Mouse (Mus musculus): ENCODE measurements at regions not wholly inside any gene's neighbourhood (a gene's known extent, or its start where the extent isn't known, plus 50 kb on each side); places are given as distances from the start of the nearest gene placed in this dataset.

GRCm38 (mm10) chr2:110540140-110540539 is 57.0 kb upstream of the Slc5a12 start:
- Histone ChIP-seq H3K9ac (replicated peaks; ENCODE audit: low read length, poor library complexity, severe bottlenecking) (no peak overlapping the region), H3K4me2 (ENCODE audit: low read depth, low read length, poor library complexity, severe bottlenecking) (no peak overlapping the region), H3K27me3 (ENCODE audit: insufficient read depth, low read length) (no peaks in the 10 kb centered on the region), H3K4me3 (ENCODE audit: low read depth, low read length) (no peak overlapping the region), H3K9me3 (ENCODE audit: low read length) (no peaks in the 10 kb centered on the region), H3K4me1 (ENCODE audit: insufficient read depth, low read length) (no peaks in the 10 kb centered on the region), H3K27ac (ENCODE audit: low read depth, low read length) (no peak overlapping the region), H3K36me3 (ENCODE audit: insufficient read depth, low read length) (no peaks in the 10 kb centered on the region)
- TF ChIP-seq CTCF (IDR thresholded peaks at IDR 0.05): no peak
- 88% methylated on average over 2 of the region's 2 CpGs for WGBS
- DNase-seq (ENCODE audit: low spot score): no peak
- no peak for ATAC-seq (ENCODE audit: low FRiP score)

- Histone ChIP-seq H3K9me3 (ENCODE audit: low read length) (no peaks in the 10 kb centered on the region), H3K27me3 (ENCODE audit: insufficient read depth, low read length) (no peaks in the 10 kb centered on the region), H3K27ac (ENCODE audit: low read depth, low read length) (no peak overlapping the region), H3K4me1 (ENCODE audit: insufficient read depth, low read length) (no peaks in the 10 kb centered on the region), H3K4me2 (ENCODE audit: low read depth, low read length, poor library complexity, severe bottlenecking) (no peak overlapping the region), H3K9ac (replicated peaks; ENCODE audit: low read length, poor library complexity, severe bottlenecking) (no peak overlapping the region), H3K36me3 (ENCODE audit: insufficient read depth, low read length) (no peaks in the 10 kb centered on the region), H3K4me3 (ENCODE audit: low read depth, low read length) (no peak overlapping the region)
- no peak for TF ChIP-seq CTCF (IDR thresholded peaks at IDR 0.05)
- DNase-seq (ENCODE audit: low spot score): no peak
- 78% methylated on average over 6 of the region's 6 CpGs for WGBS
- ATAC-seq (ENCODE audit: low FRiP score): no peak
These were observed 56.3 kb upstream of the Slc5a12 start for GRCm38 (mm10) chr2:110540570-110541357.

GRCm38 (mm10) chr2:110541358-110541737 is 55.8 kb upstream of the Slc5a12 start:
- H3K9me3 ChIP-seq (ENCODE audit: low read length): no peaks in the 10 kb centered on the region
- no peaks in the 10 kb centered on the region for H3K4me1 ChIP-seq (ENCODE audit: insufficient read depth, low read length)
- 87% methylated on average over 5 of the region's 5 CpGs for WGBS
- H3K27me3 ChIP-seq (ENCODE audit: insufficient read depth, low read length): no peaks in the 10 kb centered on the region
- no peak overlapping the region for H3K4me3 ChIP-seq (ENCODE audit: low read depth, low read length)
- H3K36me3 ChIP-seq (ENCODE audit: insufficient read depth, low read length): no peaks in the 10 kb centered on the region
- TF ChIP-seq CTCF (IDR thresholded peaks at IDR 0.05): no peak
- ATAC-seq (ENCODE audit: low FRiP score) (no peak), DNase-seq (ENCODE audit: low spot score) (no peak)
- H3K27ac ChIP-seq (ENCODE audit: low read depth, low read length): no peak overlapping the region
- no peak overlapping the region for H3K4me2 ChIP-seq (ENCODE audit: low read depth, low read length, poor library complexity, severe bottlenecking)
- H3K9ac ChIP-seq (replicated peaks; ENCODE audit: low read length, poor library complexity, severe bottlenecking): no peak overlapping the region
